Mouse (Mus musculus) liver, adult (tissue): ENCODE results near the gene Plce1.

Experiments used
- GATA4 ChIP-seq: IDR thresholded peaks from 2 replicates; pipeline ENCODE4 v1.6.1; 2014; ENCODE audit warnings: mild to moderate bottlenecking, low read length; ENCODE audit not compliant: insufficient replicate concordance

The Plce1 gene

GRCm38 (mm10) chr19:38633306-38633705, 152.4 kb downstream of the Plce1 start:
- TF ChIP-seq GATA4: no peak

DNA sequence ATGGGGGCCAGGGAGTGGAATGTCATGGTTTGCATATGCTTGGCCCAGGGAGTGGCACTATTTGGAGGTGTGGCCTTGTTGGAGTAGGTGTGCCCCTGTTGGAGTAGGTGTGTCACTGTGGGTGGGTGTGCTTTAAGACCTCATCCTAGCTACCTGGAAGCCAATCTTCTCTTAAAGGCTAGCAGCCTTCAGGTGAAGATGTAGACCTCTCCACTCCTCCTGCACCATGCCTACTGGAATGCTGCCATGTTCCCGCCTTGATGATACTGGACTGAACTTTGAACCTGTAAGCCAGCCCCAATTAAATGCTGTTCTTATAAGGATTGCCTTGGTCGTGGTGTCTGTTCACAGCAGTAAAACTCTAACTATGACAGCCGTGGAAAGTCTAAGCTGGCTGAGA, 158.1 kb downstream of the Plce1 start:
- no peak for TF ChIP-seq GATA4

GRCm38 (mm10) chr19:38639805-38640204, 158.9 kb downstream of the Plce1 start:
- TF ChIP-seq GATA4: no peak

DNA sequence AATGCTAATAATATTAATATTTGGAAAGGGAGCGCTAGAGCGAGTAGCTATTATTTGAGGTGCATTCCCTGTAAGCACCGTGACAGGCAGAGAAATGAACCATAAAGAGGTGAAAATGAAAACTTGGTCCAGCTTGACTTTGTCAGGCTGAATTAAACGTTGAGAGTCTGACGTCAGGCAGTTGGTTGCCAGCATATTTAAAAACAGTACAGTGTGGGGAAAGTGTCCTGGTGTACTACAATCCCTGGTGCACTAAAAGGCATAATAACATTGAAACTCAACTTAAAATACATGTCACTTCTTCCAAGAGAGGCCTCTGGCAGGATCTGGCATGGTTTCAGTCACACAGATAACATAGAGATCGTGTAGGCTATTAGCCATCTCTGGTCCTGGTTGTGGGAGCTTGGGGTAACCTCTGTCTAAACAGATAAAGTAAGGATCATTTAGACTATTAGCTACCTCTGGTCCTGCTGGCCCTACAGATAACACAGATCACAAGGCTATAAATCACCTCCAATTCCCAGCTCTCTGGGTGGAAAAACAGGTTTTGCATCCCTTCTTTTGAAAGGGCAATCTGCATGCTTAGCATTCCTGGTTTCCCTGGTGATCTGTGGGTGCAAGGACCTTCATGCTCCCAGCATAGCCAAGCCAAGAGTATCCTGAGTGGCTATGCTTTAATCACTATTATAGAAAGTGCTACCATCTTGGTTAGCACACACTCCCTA, 164.1 kb downstream of the Plce1 start:
- TF ChIP-seq GATA4: no peak

DNA sequence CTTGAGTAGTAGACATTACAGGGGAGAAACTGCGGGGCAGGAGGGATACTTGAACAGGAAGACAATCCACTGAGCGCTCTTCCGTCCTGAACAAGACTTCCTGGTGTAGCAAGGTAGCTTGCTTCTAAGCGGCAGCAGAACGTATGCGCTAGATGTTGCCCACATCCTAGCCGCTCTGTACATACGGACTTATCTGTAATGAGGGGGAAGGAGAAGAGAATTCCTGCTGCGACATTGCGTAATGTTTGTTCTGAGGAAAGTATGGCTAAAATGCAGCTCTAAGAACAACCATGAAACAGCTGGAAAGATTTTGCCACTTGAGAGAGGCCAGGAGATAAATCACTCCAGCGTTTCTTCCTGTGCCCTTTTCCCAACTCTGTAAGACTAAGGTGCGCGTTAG, 177.1 kb downstream of the Plce1 start:
- TF ChIP-seq GATA4: no peak

DNA sequence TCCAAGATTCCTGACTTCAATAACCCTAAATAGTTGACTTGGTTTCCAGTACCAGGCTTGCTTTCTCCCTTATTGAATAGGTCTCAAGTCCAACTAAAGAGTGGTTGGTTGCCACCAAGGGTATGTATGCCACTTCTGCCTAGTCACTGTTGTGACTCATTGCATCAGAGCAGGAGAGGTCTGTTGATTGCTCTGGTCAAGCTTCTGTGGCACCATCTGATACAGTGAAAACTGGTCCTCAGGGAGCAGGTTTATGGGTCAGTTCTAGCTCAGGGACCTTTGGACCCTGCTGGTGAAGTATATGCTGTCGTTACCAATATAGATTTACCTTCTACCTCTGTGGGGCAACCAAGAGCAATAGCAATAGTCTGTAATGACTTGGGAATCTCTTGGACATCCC, 184.5 kb downstream of the Plce1 start:
- TF ChIP-seq GATA4: no peak

DNA sequence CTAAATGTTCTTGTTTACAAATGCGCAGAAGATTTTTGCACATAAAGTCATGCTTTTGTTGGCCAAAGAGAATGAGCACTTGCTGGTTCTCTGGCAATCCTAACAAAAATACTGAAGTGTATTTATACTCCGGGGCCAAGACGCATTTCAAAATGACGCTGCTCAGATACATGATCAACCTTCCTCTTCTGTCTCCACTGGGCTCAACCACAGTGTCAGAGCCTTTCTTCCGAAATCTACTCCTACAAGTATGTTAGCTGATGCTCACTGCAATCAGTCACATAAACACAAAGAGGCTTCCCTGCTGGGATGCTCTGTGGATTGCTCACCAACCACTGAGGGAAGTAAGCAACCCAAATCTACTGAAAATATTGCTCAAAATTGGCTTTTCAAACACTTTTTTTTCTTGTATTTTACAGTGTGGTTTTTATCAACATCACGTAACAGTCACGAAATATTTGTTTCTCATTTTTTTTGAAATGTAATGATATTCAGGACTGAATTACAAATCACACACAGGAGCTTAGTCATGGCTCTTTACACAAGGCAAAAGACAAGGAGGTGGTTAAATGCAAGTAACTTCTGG, 191.2 kb downstream of the Plce1 start:
- no peak for TF ChIP-seq GATA4

- TF ChIP-seq GATA4: no peak
Observed at GRCm38 (mm10) chr19:38673936-38674335, 193.0 kb downstream of the Plce1 start.

DNA sequence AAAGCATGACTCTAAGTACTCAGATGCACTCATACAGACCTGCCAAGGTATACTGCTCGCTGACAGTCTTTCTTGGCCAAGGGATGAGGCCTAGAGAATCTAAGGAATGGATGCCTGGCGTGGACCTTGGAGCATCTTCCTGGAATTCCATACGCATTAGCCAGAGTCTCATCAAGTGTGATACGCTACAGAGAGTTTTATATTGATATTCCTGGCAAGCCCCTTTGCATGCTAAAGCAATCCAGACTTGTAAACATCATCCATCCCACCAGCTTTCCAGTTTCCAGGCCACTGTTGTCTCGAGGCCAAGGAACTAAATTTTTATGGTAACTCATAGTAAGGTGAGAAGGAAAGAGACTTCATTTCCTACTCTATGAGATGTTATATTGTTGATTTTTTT, 197.7 kb downstream of the Plce1 start:
- TF ChIP-seq GATA4: no peak

- peak; percentile 85; the same call in 1 of the 2 replicates for TF ChIP-seq GATA4
Observed at GRCm38 (mm10) chr19:38679520-38679919, 198.6 kb downstream of the Plce1 start.

DNA sequence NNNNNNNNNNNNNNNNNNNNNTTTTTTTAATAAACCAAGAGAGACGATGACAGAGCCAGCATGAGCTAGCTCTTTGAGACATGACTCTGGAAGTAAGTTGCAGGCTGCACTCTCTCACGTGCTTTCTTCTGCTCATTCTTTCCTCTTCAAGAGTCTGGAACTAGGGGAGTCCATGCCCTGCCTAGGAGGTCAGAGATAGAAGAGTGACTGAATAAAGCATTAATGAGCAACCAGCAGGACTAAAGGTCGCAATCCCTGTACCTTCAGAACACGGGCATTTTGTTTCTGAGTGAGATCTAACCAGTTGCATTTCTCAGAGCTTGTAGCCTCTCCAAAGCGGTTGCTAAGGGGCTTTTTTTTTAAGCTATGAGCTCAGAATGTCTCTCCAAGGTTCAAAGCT, 206.4 kb downstream of the Plce1 start:
- peak; percentile 20; the same call in 1 of the 2 replicates for TF ChIP-seq GATA4

GRCm38 (mm10) chr19:38688741-38689507, 208.0 kb downstream of the Plce1 start:
- TF ChIP-seq GATA4: no peak

- TF ChIP-seq GATA4: no peak
Observed at GRCm38 (mm10) chr19:38690276-38690675, 209.4 kb downstream of the Plce1 start.

DNA sequence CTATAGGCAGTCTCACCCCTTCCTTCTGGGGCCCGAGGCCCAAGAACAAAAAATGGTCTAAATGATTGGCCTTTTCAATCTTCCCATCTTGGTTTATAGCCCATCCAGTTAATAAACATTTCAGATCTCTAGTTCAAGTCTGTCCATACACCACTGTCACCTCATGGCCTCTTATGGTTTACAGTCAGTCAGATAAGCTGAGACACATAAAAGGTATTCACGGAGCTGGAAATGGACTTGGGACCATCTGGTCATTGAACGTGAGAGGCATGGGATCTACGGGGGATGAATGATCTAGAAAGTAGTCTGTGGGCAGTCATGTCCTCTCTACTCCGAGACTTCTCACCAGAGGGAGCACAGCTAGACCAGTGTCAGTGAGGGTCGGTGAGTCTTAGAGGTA, 210.6 kb downstream of the Plce1 start:
- TF ChIP-seq GATA4: no peak

- no peak for TF ChIP-seq GATA4
Observed at GRCm38 (mm10) chr19:38693331-38693730, 212.4 kb downstream of the Plce1 start.

- TF ChIP-seq GATA4: no peak
Observed at GRCm38 (mm10) chr19:38693769-38694168, 212.9 kb downstream of the Plce1 start.
